Mouse (Mus musculus): ENCODE data around the gene Gstm5.
"Not testable (repeated sequence)": the region's sequence is repeated elsewhere in the genome, so short reads cannot be mapped to it uniquely, and the experiment has no call there.

The Gstm5 gene

GRCm38 (mm10) chr3:107873335-107874251 lies 22.0 kb upstream of the Gstm5 start:
- DNase-seq (ENCODE audit: low spot score): no peak

GRCm38 (mm10) chr3:107875231-107875630 lies 20.4 kb upstream of the Gstm5 start:
- DNase-seq (ENCODE audit: low spot score): no peak

GRCm38 (mm10) chr3:107877005-107877404 lies 18.6 kb upstream of the Gstm5 start, which contains the start of gene Eps8l3:
Gene Eps8l3 (plus strand): TSS chr3:107877229.
- no peak for DNase-seq (ENCODE audit: low spot score)

GRCm38 (mm10) chr3:107877747-107878736 lies 17.6 kb upstream of the Gstm5 start:
- DNase-seq (ENCODE audit: low spot score): no peak

- no peak for DNase-seq (ENCODE audit: low spot score)
Measured at GRCm38 (mm10) chr3:107887674-107888495, 7.7 kb upstream of the Gstm5 start.

- not testable (repeated sequence) for DNase-seq (ENCODE audit: low spot score)
Measured at GRCm38 (mm10) chr3:107889236-107889635, 6.4 kb upstream of the Gstm5 start.

GRCm38 (mm10) chr3:107895194-107895719 lies 364 bp upstream of the Gstm5 start:
- DNase-seq (ENCODE audit: low spot score): no peak

GRCm38 (mm10) chr3:107898691-107899090 lies 3.1 kb downstream of the Gstm5 start:
- no peak for DNase-seq (ENCODE audit: low spot score)

- DNase-seq (ENCODE audit: low spot score): no peak
Measured at GRCm38 (mm10) chr3:107900955-107901673, 5.5 kb downstream of the Gstm5 start.

- DNase-seq (ENCODE audit: low spot score): no peak
Measured at GRCm38 (mm10) chr3:107905942-107906341, 10.3 kb downstream of the Gstm5 start.

- DNase-seq (ENCODE audit: low spot score): no peak
Measured at GRCm38 (mm10) chr3:107916674-107917073, 21.1 kb downstream of the Gstm5 start.

- DNase-seq (ENCODE audit: low spot score): no peak
Measured at GRCm38 (mm10) chr3:107917097-107917496, 21.5 kb downstream of the Gstm5 start.

GRCm38 (mm10) chr3:107917783-107918408 lies 22.3 kb downstream of the Gstm5 start:
- DNase-seq (ENCODE audit: low spot score): peak; percentile 81

- no peak for DNase-seq (ENCODE audit: low spot score)
Measured at GRCm38 (mm10) chr3:107920348-107920747, 24.7 kb downstream of the Gstm5 start.

GRCm38 (mm10) chr3:107925335-107925734 lies 29.7 kb downstream of the Gstm5 start:
- no peak for DNase-seq (ENCODE audit: low spot score)

- no peak for DNase-seq (ENCODE audit: low spot score)
Measured at GRCm38 (mm10) chr3:107927841-107928240, 32.2 kb downstream of the Gstm5 start.

- no peak for DNase-seq (ENCODE audit: low spot score)
Measured at GRCm38 (mm10) chr3:107928691-107929090, 33.1 kb downstream of the Gstm5 start.

GRCm38 (mm10) chr3:107929243-107929642 lies 33.6 kb downstream of the Gstm5 start:
- DNase-seq (ENCODE audit: low spot score): no peak

GRCm38 (mm10) chr3:107929731-107930130 lies 34.1 kb downstream of the Gstm5 start:
- DNase-seq (ENCODE audit: low spot score): no peak

GRCm38 (mm10) chr3:107931134-107931533 lies 35.5 kb downstream of the Gstm5 start:
- DNase-seq (ENCODE audit: low spot score): no peak
